Mouse (Mus musculus) midbrain, embryonic 16.5 days (tissue): ENCODE data around the gene Itga2b. TPM values are rescaled to one million over a fixed set of nuclear protein-coding genes. Genes with fewer than 3 reads are reported as not detected.
"Not testable (repeated sequence)": the region's sequence is repeated elsewhere in the genome, so short reads cannot be mapped to it uniquely, and the experiment has no call there.

Source experiments
- ATAC-seq: fragments of 200-750 bp; cut with Nextera tagmentation; 2 replicates; pipeline ENCODE4 v1.8.0; 2017; ENCODE audit warnings: moderate TSS enrichment
- H3K27ac ChIP-seq: fragments of 300-500 bp; sonication (generic); 2 replicates; pipeline ENCODE4 v1.5.1; 2014; ENCODE audit warnings: mild to moderate bottlenecking, low read length, mixed read lengths
- H3K27me3 ChIP-seq: fragments of 300-500 bp; sonication (generic); 2 replicates; pipeline ENCODE4 v1.6.1; 2014; ENCODE audit warnings: low read depth, low read length, mixed read lengths; ENCODE audit not compliant: control insufficient read depth, insufficient read depth
- H3K36me3 ChIP-seq: fragments of 300-500 bp; sonication (generic); 2 replicates; pipeline ENCODE4 v1.6.1; 2014; ENCODE audit warnings: mild to moderate bottlenecking, low read length, moderate library complexity, mixed read lengths; ENCODE audit not compliant: control insufficient read depth, insufficient read depth
- H3K4me1 ChIP-seq: fragments of 300-500 bp; sonication (generic); 2 replicates; pipeline ENCODE4 v1.6.1; 2014; ENCODE audit warnings: mild to moderate bottlenecking, low read length, mixed read lengths; ENCODE audit not compliant: control insufficient read depth, insufficient read depth
- H3K4me2 ChIP-seq: fragments of 300-500 bp; sonication (generic); 2 replicates; pipeline ENCODE4 v1.6.1; 2014; ENCODE audit warnings: mild to moderate bottlenecking, low read length, mixed read lengths
- H3K4me3 ChIP-seq: fragments of 300-500 bp; sonication (generic); 2 replicates; pipeline ENCODE4 v1.5.1; 2014; ENCODE audit warnings: low read depth, mild to moderate bottlenecking, low read length, moderate library complexity, mixed read lengths
- H3K9ac ChIP-seq: fragments of 300-500 bp; sonication (generic); 2 replicates; pipeline ENCODE4 v1.6.1; 2014; ENCODE audit warnings: low read depth, low read length, mixed read lengths
- H3K9me3 ChIP-seq: fragments of 300-500 bp; sonication (generic); replicated peaks from 2 replicates; pipeline ENCODE4 v1.6.1; 2014; ENCODE audit warnings: mild to moderate bottlenecking, low read length, mixed read lengths; ENCODE audit not compliant: control insufficient read depth, poor library complexity, severe bottlenecking
- WGBS: fragments of 180-500 bp; shearing (Covaris S2); extraction: QIAGEN DNeasy Blood & Tissue Kit; methylation state at CpG from one replicate; pipeline ENCODE4 v1.1.7; 2014; 5-methylcytosine and 5-hydroxymethylcytosine counted together
- polyA plus RNA-seq: library from polyadenylated mRNA; unstranded; fragments of >200 nt; fragmentation: Nextera tagmentation; extraction: Ambion mirVana; gene quantifications from 2 replicates; pipeline ENCODE4 v1.2.1, GENCODE M21; 2015

Gene Itga2b
- polyA plus RNA-seq, 1 experiment from 2014 or later, result 11.6 TPM

- Histone ChIP-seq H3K4me2 (no peak overlapping the region), H3K4me3 (no peak overlapping the region), H3K9me3 (no peaks in the 10 kb centered on the region), H3K27ac (no peak overlapping the region), H3K4me1 (peaks cover 12% of the 10 kb centered on the region), H3K9ac (no peak overlapping the region), H3K36me3 (no peaks in the 10 kb centered on the region), H3K27me3 (no peaks in the 10 kb centered on the region)
- ATAC-seq, result no peak
- 8% methylated on average over 11 of the region's 11 CpGs for WGBS
These were observed 58.2 kb downstream of the Itga2b start for GRCm38 (mm10) chr11:102411704-102412103.

- no peak overlapping the region for H3K9ac ChIP-seq
- peaks cover 18% of the 10 kb centered on the region for H3K4me1 ChIP-seq
- no peak overlapping the region for H3K4me3 ChIP-seq
- H3K9me3 ChIP-seq, result no peaks in the 10 kb centered on the region
- ATAC-seq, result no peak
- H3K4me2 ChIP-seq, result no peak overlapping the region
- 86% methylated on average over 3 of the region's 3 CpGs for WGBS
- no peaks in the 10 kb centered on the region for H3K27me3 ChIP-seq
- no peaks in the 10 kb centered on the region for H3K36me3 ChIP-seq
- no peak overlapping the region for H3K27ac ChIP-seq
These were observed 58.9 kb downstream of the Itga2b start for GRCm38 (mm10) chr11:102411061-102411460.

DNA sequence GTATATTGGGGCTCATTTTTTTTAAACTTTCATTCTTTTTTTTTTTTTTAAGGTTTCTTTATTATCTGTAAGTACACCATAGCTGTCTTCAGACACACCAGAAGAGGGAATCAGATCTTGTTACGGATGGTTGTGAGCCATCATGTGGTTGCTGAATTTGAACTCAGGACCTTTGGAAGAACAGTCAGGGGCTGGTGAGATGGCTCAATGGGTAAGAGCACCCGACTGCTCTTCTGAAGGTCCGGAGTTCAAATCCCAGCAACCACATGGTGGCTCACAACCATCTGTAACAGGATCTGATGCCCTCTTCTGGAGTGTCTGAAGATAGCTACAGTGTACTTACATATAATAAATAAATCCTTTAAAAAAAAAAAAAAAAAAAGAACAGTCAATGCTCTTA, 59.6 kb downstream of the Itga2b start:
- H3K4me1 ChIP-seq, result peaks cover 25% of the 10 kb centered on the region
- H3K27me3 ChIP-seq, H3K27ac ChIP-seq, ATAC-seq, H3K4me2 ChIP-seq, H3K9ac ChIP-seq, H3K9me3 ChIP-seq, H3K4me3 ChIP-seq, H3K36me3 ChIP-seq: not testable (repeated sequence)
- WGBS, result 93% methylated on average over 3 of the region's 3 CpGs

DNA sequence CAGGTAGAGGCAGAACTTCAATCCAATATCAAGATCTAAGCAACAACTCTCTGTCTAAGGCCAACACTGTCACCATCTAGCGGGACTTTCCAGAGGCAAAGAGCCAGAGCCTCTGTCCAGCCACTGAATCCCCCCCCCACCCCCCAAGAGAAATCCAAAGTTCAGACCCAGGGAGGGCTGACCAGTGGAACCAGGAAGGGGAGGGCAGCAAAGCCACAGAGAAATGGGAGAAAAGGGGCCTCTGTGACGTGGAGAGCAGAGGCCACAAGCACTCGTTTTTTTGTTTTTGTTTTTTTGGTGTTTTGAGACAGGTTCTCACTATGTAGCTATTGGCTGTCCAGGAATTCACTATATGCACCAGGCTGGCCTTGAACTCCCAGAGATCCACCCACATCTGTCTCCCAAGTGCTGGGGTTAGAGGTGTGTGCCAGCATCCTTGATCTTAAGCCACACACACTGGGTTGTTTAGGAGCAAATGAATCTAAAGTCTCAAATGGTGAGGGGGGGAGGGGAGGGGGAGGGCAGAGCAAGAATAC, 60.1 kb downstream of the Itga2b start:
- 73% methylated on average over 3 of the region's 3 CpGs for WGBS

DNA sequence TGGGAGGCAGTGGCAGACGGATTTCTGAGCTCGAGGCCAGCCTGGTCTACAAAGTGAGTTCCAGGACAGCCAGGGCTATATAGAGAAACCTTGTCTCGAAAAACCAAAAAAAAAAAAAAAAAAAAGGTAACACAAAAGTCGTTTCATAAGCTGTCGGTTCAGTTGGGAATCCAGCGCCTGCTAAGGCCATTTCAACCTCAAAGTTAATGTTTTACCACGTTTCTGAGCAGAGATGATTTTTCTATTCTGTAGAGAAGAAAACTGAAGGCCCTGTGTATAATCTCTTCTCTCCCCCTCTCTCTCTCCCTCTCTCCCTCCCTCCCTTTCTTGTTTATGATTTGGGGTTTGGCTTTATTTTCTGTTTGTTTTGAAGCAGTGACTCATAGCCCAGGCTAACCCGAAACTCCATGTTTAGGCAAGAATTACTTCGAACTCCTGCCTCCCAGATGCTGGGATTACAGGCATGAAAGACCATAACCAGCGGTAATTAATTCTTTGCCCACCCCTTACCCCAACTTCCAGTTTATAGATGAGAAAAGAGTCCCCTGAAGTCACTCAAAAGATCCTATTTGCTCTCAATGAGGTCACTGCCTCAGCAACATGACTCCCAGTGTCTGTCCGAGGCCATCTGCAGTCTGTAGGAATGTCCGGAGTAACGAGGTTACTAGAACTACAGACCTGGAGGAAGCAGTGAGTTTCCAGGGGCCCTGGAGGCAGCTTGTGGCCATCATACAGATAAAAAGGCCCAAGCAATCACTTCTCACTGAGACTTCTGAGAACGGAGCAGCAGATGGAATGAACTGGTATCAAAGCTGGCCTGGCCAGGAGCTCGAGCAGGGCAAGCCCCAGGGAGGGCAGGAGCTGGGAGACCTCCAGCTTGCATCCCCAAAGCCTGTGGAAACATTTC, 60.8 kb downstream of the Itga2b start:
- ATAC-seq, result no peak
- Histone ChIP-seq H3K36me3 (0 out of 2 replicates have a peak, but pooled peaks cover 6% of the 10 kb centered on the region), H3K4me2 (peak overlapping the region; percentile 91), H3K27me3 (no peaks in the 10 kb centered on the region), H3K4me1 (peaks cover 35% of the 10 kb centered on the region), H3K9ac (no peak overlapping the region), H3K4me3 (peak overlapping the region; percentile 91), H3K9me3 (no peaks in the 10 kb centered on the region), H3K27ac (peak overlapping the region; percentile 38; the same call in 1 of the 2 replicates)
- WGBS, result 47% methylated on average over 15 of the region's 15 CpGs

More for the DNA sequence above, 60.1 kb downstream of the Itga2b start:
- Histone ChIP-seq H3K9me3 (no peaks in the 10 kb centered on the region), H3K27me3 (no peaks in the 10 kb centered on the region), H3K4me1 (peaks cover 30% of the 10 kb centered on the region), H3K4me2 (no peak overlapping the region), H3K27ac (no peak overlapping the region), H3K4me3 (no peak overlapping the region), H3K9ac (no peak overlapping the region), H3K36me3 (0 out of 2 replicates have a peak, but pooled peaks cover under 1% of the 10 kb centered on the region)
- no peak for ATAC-seq

GRCm38 (mm10) chr11:102408344-102408876, 61.5 kb downstream of the Itga2b start:
- H3K9ac ChIP-seq, result peak overlapping the region; percentile 41; the same call in 1 of the 2 replicates
- H3K27me3 ChIP-seq, result no peaks in the 10 kb centered on the region
- H3K9me3 ChIP-seq, result no peaks in the 10 kb centered on the region
- under 1% methylated on average over 32 of the region's 32 CpGs for WGBS
- peak overlapping the region; percentile 91 for H3K4me3 ChIP-seq
- H3K4me2 ChIP-seq, result peak overlapping the region; percentile 91
- peaks cover 35% of the 10 kb centered on the region for H3K4me1 ChIP-seq
- H3K36me3 ChIP-seq, result peaks cover 12% of the 10 kb centered on the region; the same call in 1 of the 2 replicates
- H3K27ac ChIP-seq, result peak overlapping the region; percentile 88
- ATAC-seq, result peak; percentile 93

DNA sequence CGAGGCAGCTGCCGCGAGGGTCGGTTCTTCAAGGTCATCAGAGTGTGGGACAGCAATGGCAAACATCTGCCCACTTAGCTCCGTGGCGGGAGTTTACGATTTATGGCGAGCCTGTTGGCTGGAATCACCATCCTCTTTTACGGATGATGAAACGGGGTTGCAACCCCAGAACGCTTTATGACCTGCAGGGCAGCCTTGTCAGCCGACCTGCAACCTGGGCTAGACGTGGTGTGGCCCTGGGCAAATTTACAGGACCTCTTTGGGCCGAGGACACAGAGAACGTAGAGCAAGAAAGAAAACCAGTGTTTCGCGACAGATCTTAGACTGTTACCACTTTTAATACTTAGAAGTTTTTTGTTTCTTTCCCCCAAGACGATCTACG, 62.1 kb downstream of the Itga2b start, which contains the start of gene Slc25a39:
TSS of gene Slc25a39 (minus strand) at position 113 of the 382 bp plus-strand sequence.
- no peaks in the 10 kb centered on the region for H3K9me3 ChIP-seq
- 2% methylated on average over 19 of the region's 19 CpGs for WGBS
- H3K27ac ChIP-seq, result peak within 1 kb of the TSS; percentile 88
- peak within 1 kb of the TSS; percentile 91 for H3K4me2 ChIP-seq
- H3K9ac ChIP-seq, result peak within 1 kb of the TSS; percentile 90
- no peaks in the 10 kb centered on the region for H3K27me3 ChIP-seq
- H3K4me3 ChIP-seq, result peak within 1 kb of the TSS; percentile 91
- peaks cover 13% of the 10 kb centered on the region for H3K36me3 ChIP-seq
- ATAC-seq, result 0 out of 2 replicates have a peak, but pooled peaks have one; percentile 3
- H3K4me1 ChIP-seq, result peaks cover 35% of the 10 kb centered on the region

DNA sequence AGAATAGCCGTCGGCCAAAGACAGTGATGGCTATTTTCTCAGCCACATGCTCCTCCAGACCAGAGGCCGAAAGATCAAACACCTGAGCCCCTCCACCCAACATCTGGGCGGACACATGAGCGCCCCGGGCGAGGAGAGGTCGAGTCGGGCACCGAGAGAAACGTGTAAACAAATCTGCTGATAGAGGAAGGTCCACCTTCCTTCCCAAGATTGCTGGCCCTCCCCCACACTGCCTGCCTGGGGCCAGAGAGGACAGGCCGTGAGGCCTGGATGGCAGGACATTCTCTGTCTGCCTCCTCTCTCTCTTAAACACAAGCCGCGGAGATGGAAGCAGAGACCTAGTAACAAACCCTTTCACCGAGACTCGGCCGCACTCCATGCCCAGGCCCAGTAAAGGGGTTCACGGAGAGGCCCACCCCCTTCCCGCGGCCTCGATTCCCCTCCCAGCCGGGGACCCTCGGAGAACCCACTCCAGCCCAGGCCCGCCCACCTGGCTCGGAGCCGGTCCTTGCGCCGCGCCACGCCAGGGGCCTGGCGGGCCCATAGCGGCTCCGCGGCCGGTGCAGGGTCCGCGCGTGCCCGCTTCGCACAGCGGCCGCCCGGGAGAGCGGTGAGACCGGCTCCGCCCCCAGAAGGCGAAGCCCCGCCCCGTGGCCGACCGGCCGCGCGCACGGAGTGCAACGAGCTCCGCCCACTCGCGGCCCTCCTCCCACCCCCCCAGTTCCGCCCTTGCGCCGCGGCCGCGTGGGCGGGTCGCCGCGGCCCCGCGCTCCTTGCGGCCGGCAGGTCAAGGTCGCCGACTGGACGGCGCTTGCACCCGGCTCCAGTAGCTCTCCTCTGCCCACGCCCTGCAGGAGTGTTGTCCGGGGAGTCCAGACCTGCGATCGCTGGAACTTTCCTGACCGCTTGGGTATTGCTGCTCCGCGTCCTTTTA, 62.8 kb downstream of the Itga2b start:
- Histone ChIP-seq H3K4me1 (peaks cover 35% of the 10 kb centered on the region), H3K27ac (peak overlapping the region; percentile 88), H3K4me3 (peak overlapping the region; percentile 91), H3K36me3 (peaks cover 18% of the 10 kb centered on the region), H3K4me2 (peak overlapping the region; percentile 91), H3K9me3 (no peaks in the 10 kb centered on the region), H3K27me3 (no peaks in the 10 kb centered on the region), H3K9ac (peak overlapping the region; percentile 90)
- under 1% methylated on average over 84 of the region's 85 CpGs for WGBS
- peak; percentile 74 for ATAC-seq
